Mouse (Mus musculus): ENCODE measurements at regions not wholly inside any gene's neighbourhood (a gene's known extent, or its start where the extent isn't known, plus 50 kb on each side); places are given as distances from the start of the nearest gene placed in this dataset.

GRCm38 (mm10) chr13:102583984-102584645, 109.2 kb upstream of the Cd180 start:
- TF ChIP-seq CTCF (conservative IDR thresholded peaks at IDR 0.05; ENCODE audit: insufficient read depth, insufficient read length, low read depth, low read length), result no peak
- TF ChIP-seq POLR2A (IDR thresholded peaks at IDR 0.05; ENCODE audit: low read depth, low read length), result no peak
